Mouse (Mus musculus): ENCODE measurements at regions not wholly inside any gene's neighbourhood (a gene's known extent, or its start where the extent isn't known, plus 50 kb on each side); places are given as distances from the start of the nearest gene placed in this dataset.

- Histone ChIP-seq H3K4me1 (replicated peaks) (no peaks in the 10 kb centered on the region), H3K4me2 (replicated peaks) (no peak overlapping the region), H3K27ac (no peak overlapping the region), H3K9ac (replicated peaks) (no peak overlapping the region), H3K36me3 (no peaks in the 10 kb centered on the region), H3K27me3 (no peaks in the 10 kb centered on the region), H3K4me3 (replicated peaks) (no peak overlapping the region), H3K9me3 (no peaks in the 10 kb centered on the region)
- 76% methylated on average over 1 of the region's 1 CpGs for WGBS
- no peak for ATAC-seq
These were observed 248.6 kb upstream of the Ndst4 start for GRCm38 (mm10) chr3:125155319-125155718.

GRCm38 (mm10) chr3:125159763-125160162 is 244.1 kb upstream of the Ndst4 start:
- ATAC-seq = no peak
- no peak overlapping the region for H3K4me2 ChIP-seq (replicated peaks)
- no peak overlapping the region for H3K4me3 ChIP-seq (replicated peaks)
- H3K27ac ChIP-seq = no peak overlapping the region
- H3K9ac ChIP-seq (replicated peaks) = no peak overlapping the region
- WGBS = 92% methylated on average over 5 of the region's 5 CpGs
- H3K4me1 ChIP-seq (replicated peaks) = no peaks in the 10 kb centered on the region
- H3K27me3 ChIP-seq = no peaks in the 10 kb centered on the region
- no peaks in the 10 kb centered on the region for H3K36me3 ChIP-seq
- H3K9me3 ChIP-seq = no peaks in the 10 kb centered on the region

- Histone ChIP-seq H3K4me3 (replicated peaks) (no peak overlapping the region), H3K9me3 (no peaks in the 10 kb centered on the region), H3K9ac (replicated peaks) (no peak overlapping the region), H3K36me3 (no peaks in the 10 kb centered on the region), H3K27me3 (no peaks in the 10 kb centered on the region), H3K4me2 (replicated peaks) (no peak overlapping the region), H3K4me1 (replicated peaks) (no peaks in the 10 kb centered on the region), H3K27ac (no peak overlapping the region)
- peak; percentile 83 for ATAC-seq
These were observed 213.3 kb upstream of the Ndst4 start for GRCm38 (mm10) chr3:125190571-125190970.

- Histone ChIP-seq H3K4me2 (replicated peaks) (no peak overlapping the region), H3K36me3 (no peaks in the 10 kb centered on the region), H3K9ac (replicated peaks) (no peak overlapping the region), H3K27me3 (no peaks in the 10 kb centered on the region), H3K9me3 (no peaks in the 10 kb centered on the region), H3K4me3 (replicated peaks) (no peak overlapping the region), H3K27ac (no peak overlapping the region), H3K4me1 (replicated peaks) (no peaks in the 10 kb centered on the region)
- peak; percentile 48; the same call in 1 of the 2 replicates for ATAC-seq
- WGBS = 96% methylated on average over 2 of the region's 2 CpGs
These were observed 183.0 kb upstream of the Ndst4 start for GRCm38 (mm10) chr3:125220913-125221312.

- Histone ChIP-seq H3K4me1 (replicated peaks) (no peaks in the 10 kb centered on the region), H3K4me3 (replicated peaks) (no peak overlapping the region), H3K27me3 (no peaks in the 10 kb centered on the region), H3K9ac (replicated peaks) (no peak overlapping the region), H3K9me3 (no peaks in the 10 kb centered on the region), H3K4me2 (replicated peaks) (no peak overlapping the region), H3K27ac (no peak overlapping the region), H3K36me3 (no peaks in the 10 kb centered on the region)
- WGBS = 86% methylated on average over 3 of the region's 3 CpGs
- no peak for ATAC-seq
These were observed 152.8 kb upstream of the Ndst4 start for GRCm38 (mm10) chr3:125251124-125251523.

- Histone ChIP-seq H3K27ac (no peak overlapping the region), H3K4me3 (replicated peaks) (no peak overlapping the region), H3K4me1 (replicated peaks) (no peaks in the 10 kb centered on the region), H3K9me3 (no peaks in the 10 kb centered on the region), H3K4me2 (replicated peaks) (no peak overlapping the region), H3K9ac (replicated peaks) (no peak overlapping the region), H3K36me3 (no peaks in the 10 kb centered on the region), H3K27me3 (no peaks in the 10 kb centered on the region)
- ATAC-seq = no peak
- WGBS = 62% methylated on average over 2 of the region's 2 CpGs
These were observed 143.0 kb upstream of the Ndst4 start for GRCm38 (mm10) chr3:125260909-125261308.

- Histone ChIP-seq H3K9ac (replicated peaks) (no peak overlapping the region), H3K36me3 (no peaks in the 10 kb centered on the region), H3K4me2 (replicated peaks) (no peak overlapping the region), H3K9me3 (no peaks in the 10 kb centered on the region), H3K27ac (no peak overlapping the region), H3K4me1 (replicated peaks) (peaks cover 7% of the 10 kb centered on the region; the same call in 1 of the 2 replicates), H3K27me3 (no peaks in the 10 kb centered on the region), H3K4me3 (replicated peaks) (no peak overlapping the region)
- 70% methylated on average over 5 of the region's 5 CpGs for WGBS
- ATAC-seq = no peak
These were observed 133.2 kb upstream of the Ndst4 start for GRCm38 (mm10) chr3:125270695-125271094.

- Histone ChIP-seq H3K27ac (no peak overlapping the region), H3K36me3 (no peaks in the 10 kb centered on the region), H3K9ac (replicated peaks) (no peak overlapping the region), H3K9me3 (no peaks in the 10 kb centered on the region), H3K4me2 (replicated peaks) (no peak overlapping the region), H3K4me3 (replicated peaks) (no peak overlapping the region), H3K27me3 (no peaks in the 10 kb centered on the region), H3K4me1 (replicated peaks) (peaks cover 7% of the 10 kb centered on the region; the same call in 1 of the 2 replicates)
- WGBS = 11% methylated on average over 2 of the region's 2 CpGs
- 0 out of 2 replicates have a peak, but pooled peaks have one; percentile 34 for ATAC-seq
These were observed 132.7 kb upstream of the Ndst4 start for GRCm38 (mm10) chr3:125271215-125271614.

- no peaks in the 10 kb centered on the region for H3K27me3 ChIP-seq
- no peaks in the 10 kb centered on the region for H3K4me1 ChIP-seq (replicated peaks)
- H3K36me3 ChIP-seq = no peaks in the 10 kb centered on the region
- no peak for ATAC-seq
- no peak overlapping the region for H3K4me3 ChIP-seq (replicated peaks)
- no peak overlapping the region for H3K4me2 ChIP-seq (replicated peaks)
- no peak overlapping the region for H3K27ac ChIP-seq
- no peaks in the 10 kb centered on the region for H3K9me3 ChIP-seq
- no peak overlapping the region for H3K9ac ChIP-seq (replicated peaks)
These were observed 125.3 kb upstream of the Ndst4 start for GRCm38 (mm10) chr3:125278605-125279004.

GRCm38 (mm10) chr3:125279007-125279406 is 124.9 kb upstream of the Ndst4 start:
- H3K36me3 ChIP-seq = no peaks in the 10 kb centered on the region
- no peak for ATAC-seq
- H3K4me1 ChIP-seq (replicated peaks) = no peaks in the 10 kb centered on the region
- H3K27ac ChIP-seq = no peak overlapping the region
- no peaks in the 10 kb centered on the region for H3K9me3 ChIP-seq
- H3K4me2 ChIP-seq (replicated peaks) = no peak overlapping the region
- H3K27me3 ChIP-seq = no peaks in the 10 kb centered on the region
- H3K9ac ChIP-seq (replicated peaks) = no peak overlapping the region
- WGBS = 91% methylated on average over 2 of the region's 2 CpGs
- no peak overlapping the region for H3K4me3 ChIP-seq (replicated peaks)

GRCm38 (mm10) chr3:125279610-125280009 is 124.3 kb upstream of the Ndst4 start:
- Histone ChIP-seq H3K9me3 (no peaks in the 10 kb centered on the region), H3K27me3 (no peaks in the 10 kb centered on the region), H3K27ac (no peak overlapping the region), H3K9ac (replicated peaks) (no peak overlapping the region), H3K4me3 (replicated peaks) (no peak overlapping the region), H3K4me2 (replicated peaks) (no peak overlapping the region), H3K36me3 (no peaks in the 10 kb centered on the region), H3K4me1 (replicated peaks) (no peaks in the 10 kb centered on the region)
- no peak for ATAC-seq

GRCm38 (mm10) chr3:125288598-125288997 is 115.3 kb upstream of the Ndst4 start:
- H3K27me3 ChIP-seq = no peaks in the 10 kb centered on the region
- ATAC-seq = no peak
- H3K4me2 ChIP-seq (replicated peaks) = no peak overlapping the region
- H3K9ac ChIP-seq (replicated peaks) = no peak overlapping the region
- H3K36me3 ChIP-seq = no peaks in the 10 kb centered on the region
- H3K9me3 ChIP-seq = no peaks in the 10 kb centered on the region
- 61% methylated on average over 1 of the region's 1 CpGs for WGBS
- peaks cover 5% of the 10 kb centered on the region; the same call in 1 of the 2 replicates for H3K4me1 ChIP-seq (replicated peaks)
- H3K4me3 ChIP-seq (replicated peaks) = no peak overlapping the region
- H3K27ac ChIP-seq = peak overlapping the region; percentile 19; the same call in 1 of the 2 replicates

- ATAC-seq = peak; percentile 93
- Histone ChIP-seq H3K4me3 (replicated peaks) (no peak overlapping the region), H3K9ac (replicated peaks) (no peak overlapping the region), H3K4me2 (replicated peaks) (no peak overlapping the region), H3K9me3 (no peaks in the 10 kb centered on the region), H3K4me1 (replicated peaks) (peaks cover 5% of the 10 kb centered on the region; the same call in 1 of the 2 replicates), H3K36me3 (no peaks in the 10 kb centered on the region), H3K27me3 (no peaks in the 10 kb centered on the region), H3K27ac (peak overlapping the region; percentile 35; the same call in 1 of the 2 replicates)
- WGBS = 21% methylated on average over 3 of the region's 3 CpGs
These were observed 114.4 kb upstream of the Ndst4 start for GRCm38 (mm10) chr3:125289355-125289933.

Data from midbrain, embryonic 13.5 days (tissue).